Mouse (Mus musculus) kidney, adult 8-10 months (tissue): ENCODE data around the gene Arhgef11.
A peak's percentile ranks its signal among the peaks of the same experiment; 100 is the strongest.
"Not testable (repeated sequence)": the region's sequence is repeated elsewhere in the genome, so short reads cannot be mapped to it uniquely, and the experiment has no call there.

ENCODE experiments used
- DNase-seq, 2 experiments: peaks; one replicate each; pipeline ENCODE4 v3.0.0; 2022

The Arhgef11 gene

GRCm38 (mm10) chr3:87616957-87617810 is at the start of gene Arhgef11:
Gene Arhgef11, plus strand, starts transcription at chr3:87617559.
- peak; percentile 83 to 85 for DNase-seq

DNA sequence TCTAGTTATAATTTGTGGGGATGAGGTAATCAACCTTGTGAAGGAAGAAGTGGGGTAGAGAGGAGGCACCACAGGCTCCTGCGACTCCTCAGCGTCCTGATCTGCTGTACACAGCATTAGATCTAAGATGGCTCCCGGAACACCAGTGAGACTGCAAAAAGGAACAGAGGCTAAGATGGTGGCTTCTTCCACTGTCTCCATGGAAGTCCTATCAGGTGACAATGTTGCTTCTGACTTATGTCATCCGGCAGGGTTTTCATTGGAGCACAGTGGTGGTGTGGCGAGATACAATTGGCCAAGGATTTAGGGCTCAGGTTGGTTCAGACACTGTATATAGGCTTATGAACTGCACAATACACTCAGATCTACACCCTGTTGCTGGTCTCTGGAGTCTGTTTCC is 48.7 kb upstream of the Arhgef11 start:
- DNase-seq, result no peak

DNA sequence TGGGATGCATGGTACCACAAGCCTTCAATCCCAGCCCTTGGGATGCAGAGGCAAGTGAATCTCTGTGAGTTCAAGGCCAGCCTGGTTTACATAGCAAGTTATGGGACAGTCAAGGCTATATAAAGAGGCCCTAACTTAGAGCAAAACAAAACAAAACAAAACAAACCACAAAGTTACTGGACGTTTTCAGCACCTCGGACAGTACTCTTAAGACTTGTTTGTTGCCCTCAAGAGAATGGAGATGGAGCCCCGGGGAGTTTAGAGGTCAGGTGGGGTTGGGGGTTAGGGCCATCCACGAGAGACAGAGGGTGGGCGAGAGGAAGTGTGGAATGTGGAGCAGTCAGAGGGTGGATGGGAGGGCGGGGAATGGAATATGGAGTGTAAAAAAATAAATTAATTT is 41.6 kb upstream of the Arhgef11 start:
- DNase-seq, result no peak

DNA sequence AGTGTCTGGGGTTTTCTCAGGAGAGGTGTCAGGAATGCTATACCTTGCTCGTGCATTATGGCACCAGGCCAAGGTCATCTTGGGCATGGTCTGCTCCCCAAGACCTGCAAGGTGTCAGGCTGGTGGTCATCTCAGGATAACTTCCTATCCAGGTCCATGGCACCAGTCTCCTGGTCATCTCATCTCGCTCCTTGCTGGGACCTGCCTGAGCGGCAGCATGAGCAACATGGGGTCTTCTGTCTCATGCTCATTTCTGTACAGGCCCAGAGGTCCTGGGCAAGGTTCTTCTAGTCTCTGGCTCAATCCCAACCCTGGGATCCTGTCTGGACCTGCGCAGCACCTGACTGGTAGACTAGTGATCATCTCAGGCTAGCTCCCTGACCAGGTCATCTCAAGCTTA is 35.1 kb upstream of the Arhgef11 start:
- DNase-seq, result no peak

GRCm38 (mm10) chr3:87593793-87594192 is 23.6 kb upstream of the Arhgef11 start:
- no peak for DNase-seq

- DNase-seq, result not testable (repeated sequence)
These were observed 22.0 kb upstream of the Arhgef11 start for GRCm38 (mm10) chr3:87595328-87595727.

DNA sequence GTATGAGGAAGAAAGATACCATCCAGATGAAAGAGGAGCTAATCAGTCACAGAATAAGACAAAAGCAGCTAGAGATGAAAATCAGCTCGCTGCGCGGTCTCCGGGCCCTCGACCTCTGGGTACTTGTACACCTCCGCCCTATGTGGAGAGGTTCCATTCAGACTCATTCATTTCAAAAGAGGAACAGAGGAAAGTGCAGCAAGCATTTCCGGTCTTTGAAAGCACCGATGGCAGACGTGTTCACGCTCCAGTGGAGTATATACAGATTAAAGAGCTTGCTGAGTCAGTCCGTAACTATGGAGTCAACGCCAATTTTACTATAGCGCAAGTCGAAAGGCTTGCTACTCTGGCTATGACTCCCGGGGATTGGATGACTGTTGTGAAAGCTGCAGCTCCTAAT is 16.3 kb upstream of the Arhgef11 start:
- DNase-seq, result not testable (repeated sequence)

DNA sequence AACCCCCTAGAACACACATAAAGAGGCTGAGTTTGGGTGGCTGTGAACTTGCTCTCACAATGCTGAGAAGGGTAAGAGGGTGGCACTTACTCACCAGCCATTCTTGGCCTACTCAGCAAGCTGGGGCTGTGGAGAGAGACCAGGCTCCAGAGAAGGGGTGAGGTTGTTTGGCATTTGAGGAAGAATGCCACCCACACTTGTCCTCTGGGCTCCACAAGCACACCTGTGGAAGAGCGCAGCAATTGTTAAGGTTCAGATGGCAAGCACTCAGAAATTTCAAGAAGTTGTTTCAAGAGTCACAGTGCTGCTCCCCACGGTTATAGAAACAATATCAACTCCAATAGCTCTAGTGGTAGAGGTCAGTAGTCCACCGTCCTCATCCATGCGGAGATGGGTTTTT is 1.0 kb upstream of the Arhgef11 start:
- DNase-seq, result no peak

- no peak for DNase-seq
These were observed 412 bp downstream of the Arhgef11 start for GRCm38 (mm10) chr3:87617811-87618130.

DNA sequence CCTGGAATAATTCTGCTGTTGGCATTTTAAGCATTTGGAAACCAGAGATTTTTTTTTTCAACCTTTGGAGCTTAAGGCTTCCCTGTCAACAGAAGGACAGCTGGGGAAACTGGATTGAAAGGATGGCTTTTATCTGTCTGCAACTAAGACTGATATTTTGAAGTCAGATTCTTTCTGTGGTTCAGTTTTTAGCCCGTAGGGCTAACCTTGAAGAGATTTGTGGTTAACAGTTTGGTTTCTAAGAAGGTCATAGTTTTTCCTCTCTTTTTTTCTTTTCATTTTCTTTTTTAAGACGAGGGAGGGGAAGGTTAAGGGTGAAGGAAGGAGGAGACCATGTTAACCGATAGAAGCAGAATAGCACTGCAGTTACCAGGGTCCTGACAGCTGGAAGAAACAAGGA is 881 bp downstream of the Arhgef11 start:
- no peak for DNase-seq

GRCm38 (mm10) chr3:87618981-87619710 is 1.8 kb downstream of the Arhgef11 start:
- peak in 1 of 2 experiments; percentile 12 for DNase-seq

DNA sequence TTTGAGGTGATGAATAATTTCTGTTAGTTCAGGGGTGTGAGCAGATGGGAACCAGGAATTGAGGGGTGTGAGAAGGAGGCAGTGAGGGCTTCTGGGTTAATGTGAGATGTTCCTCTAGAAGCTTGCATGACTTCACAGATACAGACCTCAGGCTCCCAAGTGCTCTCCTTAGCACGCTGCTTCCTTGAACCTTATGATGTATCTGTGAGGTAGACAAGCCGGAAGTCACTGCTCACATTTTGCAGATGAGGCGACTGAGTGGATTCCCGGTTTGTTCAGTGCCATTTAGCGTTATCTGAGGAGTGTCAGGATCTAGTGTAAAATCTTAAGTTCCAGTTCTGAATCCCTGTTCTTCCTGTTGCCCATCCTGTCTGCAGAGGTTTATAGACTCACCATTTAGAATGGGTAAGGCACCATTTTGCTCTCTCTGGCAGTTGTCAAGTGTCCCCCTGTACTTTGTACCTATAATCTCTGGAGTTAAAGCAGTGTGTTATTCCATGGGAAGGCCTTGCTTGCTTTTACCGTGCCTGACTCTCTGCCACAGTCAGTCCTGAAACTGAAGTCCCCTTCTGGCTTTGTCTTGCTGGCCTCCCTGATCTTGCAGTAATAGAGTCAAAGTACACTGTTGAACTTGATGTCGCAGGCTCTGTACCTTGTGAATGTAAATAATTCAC is 3.0 kb downstream of the Arhgef11 start:
- DNase-seq, result no peak

- no peak for DNase-seq
These were observed 7.5 kb downstream of the Arhgef11 start for GRCm38 (mm10) chr3:87624899-87625298.

DNA sequence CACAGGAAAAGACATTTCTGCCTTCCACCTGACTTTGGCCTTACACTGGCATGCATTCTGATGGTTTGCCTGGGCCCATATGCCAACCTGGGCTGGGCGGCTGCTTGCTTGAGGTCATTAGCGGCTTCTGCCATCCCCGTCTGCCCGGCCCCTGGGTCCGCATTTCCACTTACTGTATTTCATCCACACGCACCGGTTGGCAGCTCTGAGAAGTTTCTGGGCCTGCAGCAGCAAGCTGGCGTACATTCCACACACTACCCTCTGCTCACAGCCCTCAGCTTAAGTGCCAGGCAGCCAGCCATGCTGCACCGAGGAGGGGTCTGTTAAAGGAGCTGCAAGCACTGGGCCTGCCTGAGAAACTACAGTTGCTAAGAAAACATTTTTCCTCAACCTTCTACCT is 13.5 kb downstream of the Arhgef11 start:
- DNase-seq, result peak in 1 of 2 experiments; percentile 9

- DNase-seq, result no peak
These were observed 14.0 kb downstream of the Arhgef11 start for GRCm38 (mm10) chr3:87631408-87631807.

DNA sequence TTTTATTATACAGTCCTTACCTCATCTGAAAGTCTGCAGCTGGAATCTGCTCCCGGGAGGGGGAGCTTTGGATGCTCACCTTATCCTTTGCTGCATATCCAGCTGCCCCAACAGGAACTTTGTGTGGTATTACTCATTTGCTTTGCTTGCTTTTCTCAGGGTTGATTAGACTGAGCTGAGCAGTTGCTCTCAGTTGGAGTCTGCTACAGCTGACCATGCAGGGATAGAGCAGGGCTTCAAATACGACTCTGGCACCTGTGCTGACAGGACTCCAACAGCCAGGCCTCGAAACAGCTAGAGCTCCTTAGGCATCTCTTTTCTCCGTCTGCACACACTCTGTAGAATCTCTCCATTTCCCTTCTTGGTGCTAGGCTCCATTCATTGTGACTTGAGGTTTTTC is 18.2 kb downstream of the Arhgef11 start:
- no peak for DNase-seq

DNA sequence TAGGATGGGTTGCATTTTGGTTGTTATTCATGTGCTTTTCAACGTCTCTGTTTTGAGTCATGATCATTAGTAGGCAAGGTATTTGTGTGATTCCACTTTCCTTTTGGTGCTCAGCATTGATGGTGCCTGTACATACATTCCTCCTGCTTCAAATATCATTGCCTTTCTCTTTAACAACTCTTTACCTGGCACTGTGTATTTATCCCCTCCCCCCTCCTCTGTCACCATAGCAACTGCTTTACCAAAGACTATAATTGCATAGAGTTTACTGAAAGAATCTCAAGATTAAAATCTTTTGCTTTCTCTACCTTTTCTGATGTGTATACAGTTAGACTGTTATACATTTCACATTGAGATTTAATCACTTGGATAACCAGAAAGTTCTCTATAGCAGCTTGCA is 26.1 kb downstream of the Arhgef11 start:
- no peak for DNase-seq

- no peak for DNase-seq
These were observed 28.8 kb downstream of the Arhgef11 start for GRCm38 (mm10) chr3:87646174-87646573.

GRCm38 (mm10) chr3:87649063-87649462 is 31.7 kb downstream of the Arhgef11 start:
- DNase-seq, result no peak

DNA sequence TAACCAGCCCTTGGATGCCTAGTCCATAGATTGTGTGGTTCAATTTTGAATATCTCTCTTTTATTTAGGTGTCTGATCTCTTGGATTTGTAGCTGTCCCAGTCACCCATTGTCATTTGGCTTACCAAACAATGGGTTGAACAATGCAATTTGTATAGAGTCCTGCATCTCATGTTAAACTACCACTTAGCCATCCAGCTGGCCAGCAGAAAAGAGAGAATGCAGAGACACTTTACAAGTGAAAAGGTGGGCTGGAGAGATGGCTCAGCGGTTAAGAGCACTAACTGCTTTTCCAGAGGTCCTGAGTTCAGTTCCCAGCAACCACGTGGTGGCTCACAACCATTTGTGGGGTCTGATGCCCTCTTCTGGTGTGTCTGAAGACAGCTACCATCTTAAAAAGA is 41.0 kb downstream of the Arhgef11 start:
- DNase-seq, result no peak

DNA sequence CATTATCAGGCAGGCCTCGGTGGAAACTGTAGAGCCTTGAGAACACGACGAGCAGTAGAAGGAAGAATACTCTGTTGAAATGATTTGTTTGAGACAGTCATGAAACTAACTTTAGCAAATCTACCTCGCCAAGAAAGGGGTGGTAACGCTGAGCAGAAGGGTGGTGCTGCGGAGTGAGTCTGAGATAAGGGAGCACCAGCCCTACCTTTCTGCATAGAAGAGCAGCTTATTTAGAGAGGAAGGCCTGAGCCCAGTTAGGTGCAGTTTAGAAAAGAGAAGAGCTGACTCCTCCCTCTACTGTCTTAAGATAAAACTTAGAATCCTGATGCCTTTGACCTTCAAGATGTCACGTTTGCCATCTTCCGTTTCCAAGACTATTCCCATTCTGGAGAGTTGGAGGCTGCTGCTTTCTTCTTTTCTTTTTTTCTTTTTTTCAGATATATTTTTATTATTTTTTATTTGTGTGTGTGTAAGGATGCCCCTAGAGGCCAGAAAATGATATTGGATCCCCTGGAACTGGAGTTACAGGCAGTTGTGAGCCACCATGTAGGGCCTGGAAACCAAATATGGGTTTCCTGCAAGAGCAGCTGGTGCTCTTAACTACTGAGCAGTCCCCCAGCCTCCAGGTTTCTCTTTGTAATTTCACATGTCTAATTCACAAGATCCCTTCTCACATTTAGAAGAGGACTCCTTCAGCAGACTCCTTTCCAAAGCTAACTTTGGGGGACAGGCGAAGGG is 42.5 kb downstream of the Arhgef11 start:
- DNase-seq, result no peak

- no peak for DNase-seq
These were observed 43.1 kb downstream of the Arhgef11 start for GRCm38 (mm10) chr3:87660479-87660878.

DNA sequence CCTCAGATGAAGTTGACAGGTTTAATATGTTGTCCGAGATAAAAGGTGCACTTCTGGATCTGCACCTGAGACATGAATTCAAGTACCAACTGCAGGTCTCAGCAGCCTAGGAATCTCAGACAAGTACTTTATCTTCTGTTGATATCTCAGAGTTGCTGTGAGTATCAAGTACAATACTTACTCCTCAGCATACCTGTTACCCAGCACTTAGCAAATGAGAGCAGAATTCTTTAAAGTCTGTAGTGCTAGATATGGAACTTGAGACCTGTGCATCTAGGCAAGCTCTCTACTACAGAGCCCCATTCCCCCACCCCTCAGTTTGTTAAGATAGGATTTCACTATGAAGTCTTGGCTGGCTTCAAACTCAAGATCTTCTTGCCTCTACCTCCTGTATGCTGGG is 43.9 kb downstream of the Arhgef11 start:
- DNase-seq, result no peak
